Mouse (Mus musculus) spleen, postnatal 0 days (tissue): ENCODE measurements around the gene Prrt3. TPM values are rescaled to one million over a fixed set of nuclear protein-coding genes. Genes with fewer than 3 reads are reported as not detected.

Source experiments
- polyA plus RNA-seq: library from polyadenylated mRNA; unstranded; fragments of >200 nt; fragmentation: Nextera tagmentation; extraction: Ambion mirVana; gene quantifications from 2 replicates; pipeline ENCODE4 v1.2.1, GENCODE M21; 2015

Gene Prrt3
- polyA plus RNA-seq = 0.05 and 0.11 TPM in 2 replicates

DNA sequence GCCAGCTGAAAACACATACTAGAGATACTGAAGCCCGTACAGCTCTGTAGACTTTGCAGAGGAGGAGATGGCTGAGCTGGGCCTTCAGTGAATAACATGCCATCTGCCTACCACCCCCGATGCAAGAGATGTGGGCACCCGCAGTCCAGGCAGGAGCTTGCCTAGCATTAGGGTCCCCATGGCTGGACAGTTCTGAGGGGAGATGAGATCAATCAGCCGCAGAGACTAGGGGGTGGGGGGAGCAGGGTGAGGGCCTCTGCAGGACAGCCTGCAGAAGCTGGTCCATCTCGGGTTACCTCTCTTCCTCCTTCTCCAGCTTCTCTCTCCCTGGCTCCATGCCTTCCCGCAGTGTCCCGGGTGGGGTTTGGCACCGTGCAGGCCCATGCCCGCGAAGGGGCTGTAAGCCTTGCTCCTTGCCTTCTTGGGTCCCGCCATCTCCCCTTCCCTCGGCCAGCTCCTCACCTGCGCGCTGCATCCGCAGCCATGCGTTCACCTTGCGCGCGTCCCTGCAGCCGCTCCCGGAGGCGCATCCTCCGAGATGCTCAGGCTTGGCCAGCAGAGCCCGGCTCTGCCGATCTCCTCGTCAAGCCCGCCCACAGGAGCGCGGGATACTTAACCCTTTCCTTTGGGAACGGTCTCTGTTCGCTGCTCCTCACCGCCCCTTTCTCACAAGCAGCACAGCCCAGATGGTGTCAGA lies at the start of gene Prrt3:
Gene Prrt3 (minus strand): TSS at position 544 of the 697 bp plus-strand sequence.

DNA sequence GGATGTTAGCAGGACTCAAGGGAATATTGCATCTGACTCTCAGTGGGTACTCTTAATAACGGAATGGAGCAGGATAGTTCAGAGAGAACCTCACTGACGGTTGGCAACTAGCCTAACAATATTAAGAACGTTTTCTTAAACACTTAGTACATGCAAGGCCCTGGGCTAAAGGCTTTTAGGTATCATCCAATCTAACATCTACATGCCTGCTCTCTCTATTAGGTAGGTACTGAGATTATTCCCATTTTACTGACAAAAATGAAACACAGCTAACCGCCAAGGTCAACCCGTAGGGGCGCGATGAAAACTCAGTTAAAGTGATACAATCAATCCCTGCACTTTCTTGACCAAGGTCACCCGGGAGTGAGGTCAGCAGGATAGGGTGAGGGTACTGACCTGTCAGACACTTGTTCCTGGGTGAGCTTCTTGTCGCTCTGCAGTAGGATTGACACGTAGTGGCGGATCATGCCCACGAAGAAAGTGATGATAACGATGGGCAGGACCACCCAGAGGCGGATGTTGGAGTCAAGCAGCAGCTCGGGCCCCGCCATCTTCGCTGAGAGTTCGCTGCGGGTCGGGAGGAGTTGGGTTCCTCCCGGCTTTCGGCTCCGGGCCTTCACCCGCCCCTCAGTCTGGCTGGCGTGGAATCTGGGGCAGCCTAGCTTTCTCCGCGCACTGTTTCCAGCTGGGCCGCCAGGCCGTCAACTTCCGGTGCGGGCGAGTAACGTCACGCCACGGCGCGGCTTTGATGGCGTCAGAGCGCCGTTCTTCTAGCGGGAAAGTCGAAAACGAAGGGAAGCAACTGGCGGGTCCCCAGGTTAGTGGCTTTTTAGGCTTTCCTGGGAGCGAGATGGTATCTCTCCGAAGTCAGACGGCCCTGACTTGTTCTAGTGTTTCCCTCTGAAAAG lies 29.5 kb upstream of the Prrt3 start, which contains the start of the genes Emc3 and Fancd2:
Gene Emc3 (minus strand): TSS at position 721 of the 908 bp plus-strand sequence.
Gene Fancd2 (plus strand): TSS at position 751 of the 908 bp plus-strand sequence.

GRCm38 (mm10) chr6:113483100-113483615 lies 18.6 kb downstream of the Prrt3 start, which contains the start of gene Creld1:
Gene Creld1 (plus strand): TSS chr6:113483297.

GRCm38 (mm10) chr6:113471297-113471936 lies 30.3 kb downstream of the Prrt3 start, which contains the start of gene Il17rc:
Gene Il17rc (plus strand): TSS chr6:113471427.

GRCm38 (mm10) chr6:113457952-113458534 lies 43.7 kb downstream of the Prrt3 start, which contains the start of gene Il17re:
Gene Il17re (plus strand): TSS chr6:113458484.

Other genes with a start within 250 kb of the Prrt3 start
- 0.06 TPM in 1 of 2 replicates, not detected in the other for gene Cpne9, start 219.6 kb downstream of the Prrt3 start, polyA plus RNA-seq
- gene Brpf1, start 194.8 kb downstream of the Prrt3 start, polyA plus RNA-seq = 9.4 and 10.9 TPM in 2 replicates
- 8.0 and 9.3 TPM in 2 replicates for gene Ogg1, start 175.0 kb downstream of the Prrt3 start, polyA plus RNA-seq
- gene Camk1, start 157.9 kb downstream of the Prrt3 start, polyA plus RNA-seq = 32.5 and 44.0 TPM in 2 replicates
- gene Tada3, start 124.0 kb downstream of the Prrt3 start, polyA plus RNA-seq = 22.3 and 24.9 TPM in 2 replicates
- gene Arpc4, start 123.8 kb downstream of the Prrt3 start, polyA plus RNA-seq = 304 and 358 TPM in 2 replicates
- 2.3 and 3.7 TPM in 2 replicates for gene Ttll3, start 112.7 kb downstream of the Prrt3 start, polyA plus RNA-seq
- 11.3 and 11.5 TPM in 2 replicates for gene Rpusd3, start 82.6 kb downstream of the Prrt3 start, polyA plus RNA-seq
- not detected in 2 replicates for gene Cidec, start 66.2 kb downstream of the Prrt3 start, polyA plus RNA-seq
- 38.3 and 39.6 TPM in 2 replicates for gene Jagn1, start 59.4 kb downstream of the Prrt3 start, polyA plus RNA-seq
- gene Il17re, start 43.4 kb downstream of the Prrt3 start, polyA plus RNA-seq = 1.2 and 1.5 TPM in 2 replicates
- gene Il17rc, start 30.5 kb downstream of the Prrt3 start, polyA plus RNA-seq = 4.9 and 6.2 TPM in 2 replicates
- gene Creld1, start 18.6 kb downstream of the Prrt3 start, polyA plus RNA-seq = 4.4 and 7.4 TPM in 2 replicates
- 53.2 and 56.0 TPM in 2 replicates for gene Emc3, start 29.7 kb upstream of the Prrt3 start, polyA plus RNA-seq
- 11.9 and 15.6 TPM in 2 replicates for gene Fancd2, start 29.8 kb upstream of the Prrt3 start, polyA plus RNA-seq
- 0.37 TPM in 1 of 2 replicates, not detected in the other for gene Fancd2os, start 98.8 kb upstream of the Prrt3 start, polyA plus RNA-seq
- gene Brk1, start 102.8 kb upstream of the Prrt3 start, polyA plus RNA-seq = 138 and 155 TPM in 2 replicates
- 16.0 and 19.0 TPM in 2 replicates for gene Vhl, start 122.0 kb upstream of the Prrt3 start, polyA plus RNA-seq
- 6.9 and 9.2 TPM in 2 replicates for gene Irak2, start 136.5 kb upstream of the Prrt3 start, polyA plus RNA-seq
- 0.74 and 1.2 TPM in 2 replicates for gene Tatdn2, start 195.1 kb upstream of the Prrt3 start, polyA plus RNA-seq
- 0.89 and 1.2 TPM in 2 replicates for gene Ghrl, start 217.9 kb upstream of the Prrt3 start, polyA plus RNA-seq
- gene Sec13, start 238.8 kb upstream of the Prrt3 start, polyA plus RNA-seq = 108 and 113 TPM in 2 replicates